Mouse (Mus musculus) ovary, postnatal 14 days (tissue): ENCODE data around the gene Kcnn3.

Source experiments
- DNase-seq: peaks from one replicate; pipeline ENCODE4 v3.0.0; 2022; ENCODE audit warnings: low spot score

The Kcnn3 gene

GRCm38 (mm10) chr3:89616861-89617260 lies 96.9 kb downstream of the Kcnn3 start:
- DNase-seq: no peak

- DNase-seq: no peak
These were observed 97.4 kb downstream of the Kcnn3 start for GRCm38 (mm10) chr3:89617360-89617759.

GRCm38 (mm10) chr3:89622825-89623224 lies 102.9 kb downstream of the Kcnn3 start:
- DNase-seq: no peak

- DNase-seq: no peak
These were observed 103.6 kb downstream of the Kcnn3 start for GRCm38 (mm10) chr3:89623531-89623930.

DNA sequence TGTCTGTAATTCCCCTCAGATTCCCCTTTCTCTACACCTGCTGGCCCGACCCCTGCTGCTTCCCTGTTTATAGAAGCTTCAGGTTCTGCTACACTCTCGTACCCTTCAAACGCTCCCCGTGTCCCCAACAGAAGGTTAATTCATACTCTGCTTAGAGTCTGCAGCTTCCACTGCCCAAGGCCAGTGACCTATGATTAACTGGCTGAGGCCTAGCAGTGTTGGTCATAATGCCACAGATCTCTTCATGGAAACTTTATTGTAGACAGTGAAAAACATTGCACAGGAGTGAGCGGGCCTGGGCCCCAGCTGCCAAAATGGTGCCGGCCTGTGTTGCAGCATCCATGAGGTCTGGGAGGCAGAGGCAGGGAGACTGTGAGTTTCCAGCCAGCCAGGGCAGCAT lies 104.0 kb downstream of the Kcnn3 start:
- DNase-seq: no peak

GRCm38 (mm10) chr3:89624814-89625445 lies 105.0 kb downstream of the Kcnn3 start:
- no peak for DNase-seq

- no peak for DNase-seq
These were observed 106.6 kb downstream of the Kcnn3 start for GRCm38 (mm10) chr3:89626556-89626955.

- DNase-seq: no peak
These were observed 109.8 kb downstream of the Kcnn3 start for GRCm38 (mm10) chr3:89629811-89630210.

DNA sequence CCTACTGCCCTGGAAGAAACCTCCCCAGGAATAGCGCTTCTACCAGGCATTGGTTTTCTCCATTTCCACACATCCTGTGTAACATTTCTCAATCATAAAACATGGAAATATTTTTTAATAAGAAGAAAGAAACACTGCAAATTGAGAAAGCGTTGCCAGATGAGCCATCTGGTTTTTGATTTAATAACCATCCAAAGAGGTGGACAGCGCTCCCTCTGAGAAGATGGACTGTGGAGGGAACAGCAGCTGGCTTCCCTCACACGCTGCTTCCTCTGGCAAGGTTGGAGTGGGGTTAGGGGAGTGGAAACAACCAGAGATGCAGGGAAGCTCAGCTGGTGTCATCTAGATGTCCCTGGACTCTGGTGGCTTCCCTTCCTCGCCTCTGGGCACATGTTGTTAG lies 111.8 kb downstream of the Kcnn3 start:
- no peak for DNase-seq

DNA sequence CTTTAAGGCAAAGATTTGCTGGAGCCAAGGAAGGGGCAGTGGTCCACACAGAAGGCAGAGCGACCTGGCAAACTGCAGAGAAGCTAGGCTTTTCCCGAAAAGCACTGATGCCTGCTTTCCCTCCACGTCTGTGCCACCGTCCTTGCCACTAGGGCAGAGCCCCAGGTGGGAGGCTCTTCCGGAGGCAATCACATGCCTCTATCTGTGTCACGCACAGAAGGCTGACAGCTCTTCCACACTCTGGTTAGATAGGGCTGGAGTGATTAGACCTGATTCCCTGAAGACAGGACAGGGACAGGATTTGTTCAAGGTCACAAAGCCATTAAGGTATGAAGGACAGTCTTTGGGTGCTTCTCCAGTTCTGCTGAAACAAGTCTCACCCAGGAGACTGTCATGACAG lies 113.6 kb downstream of the Kcnn3 start:
- no peak for DNase-seq

DNA sequence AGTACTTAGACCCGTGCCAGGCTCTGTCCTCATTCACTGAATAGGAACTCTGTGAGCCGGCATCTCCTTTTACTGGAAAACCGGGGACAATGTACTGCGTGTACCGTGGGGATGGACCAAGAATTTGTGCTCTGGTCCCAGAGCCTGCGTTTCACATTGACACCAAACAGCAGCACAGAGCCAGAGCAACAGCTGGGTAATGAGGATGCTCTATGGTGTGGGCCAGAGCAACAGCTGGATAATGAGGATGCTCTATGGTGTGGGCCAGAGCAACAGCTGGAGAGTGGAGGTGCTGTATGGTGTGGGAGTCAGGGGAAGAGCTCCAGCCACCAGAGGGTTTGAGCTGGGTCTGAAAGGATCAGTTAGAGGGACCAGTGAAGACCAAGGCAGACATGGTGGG lies 114.0 kb downstream of the Kcnn3 start:
- DNase-seq: no peak

DNA sequence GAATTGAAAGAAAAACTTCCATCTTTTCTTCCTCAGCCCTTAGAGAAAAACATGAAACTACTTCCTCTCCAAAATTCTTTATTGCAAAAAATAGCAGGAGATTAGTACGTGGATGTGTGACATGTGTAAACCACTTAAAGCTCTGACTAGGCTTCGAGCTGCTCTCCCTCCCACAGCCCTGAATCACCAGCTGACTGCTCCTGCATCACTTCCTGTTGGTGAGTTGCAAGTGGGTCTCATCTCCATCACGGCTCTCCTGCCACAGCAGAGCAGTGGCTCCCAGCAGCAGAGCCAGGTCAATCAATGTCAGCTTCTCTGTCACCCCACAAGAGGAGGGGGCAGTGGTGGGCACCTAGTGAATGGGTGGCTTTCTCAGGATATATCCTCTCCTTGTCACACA lies 120.8 kb downstream of the Kcnn3 start:
- DNase-seq: no peak

DNA sequence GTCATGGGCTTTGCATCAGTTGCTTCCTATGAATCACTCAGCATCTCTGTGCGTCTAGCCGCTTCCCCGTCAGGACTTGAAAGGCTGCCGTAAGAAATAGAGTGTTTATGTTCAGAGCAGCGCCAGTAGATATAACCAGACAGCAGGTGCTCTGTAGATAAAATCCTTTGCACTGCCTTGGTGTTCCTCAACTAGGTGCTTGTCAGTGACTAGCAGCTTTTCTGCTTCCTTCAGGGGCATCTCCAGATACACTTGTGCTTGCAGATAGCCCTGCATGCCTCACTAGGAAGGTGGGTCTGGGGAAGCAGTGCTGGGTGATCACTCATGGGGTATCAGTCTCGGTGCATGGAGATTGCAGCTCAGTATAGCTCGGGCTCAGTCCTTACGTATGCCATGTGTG lies 123.4 kb downstream of the Kcnn3 start:
- DNase-seq: no peak

- peak; percentile 73 for DNase-seq
These were observed 126.9 kb downstream of the Kcnn3 start for GRCm38 (mm10) chr3:89646813-89647255.

- DNase-seq: no peak
These were observed 127.4 kb downstream of the Kcnn3 start for GRCm38 (mm10) chr3:89647268-89647874.

GRCm38 (mm10) chr3:89649890-89650289 lies 129.9 kb downstream of the Kcnn3 start:
- DNase-seq: no peak

- no peak for DNase-seq
These were observed 133.4 kb downstream of the Kcnn3 start for GRCm38 (mm10) chr3:89653231-89653954.

GRCm38 (mm10) chr3:89657092-89657491 lies 137.1 kb downstream of the Kcnn3 start:
- no peak for DNase-seq

DNA sequence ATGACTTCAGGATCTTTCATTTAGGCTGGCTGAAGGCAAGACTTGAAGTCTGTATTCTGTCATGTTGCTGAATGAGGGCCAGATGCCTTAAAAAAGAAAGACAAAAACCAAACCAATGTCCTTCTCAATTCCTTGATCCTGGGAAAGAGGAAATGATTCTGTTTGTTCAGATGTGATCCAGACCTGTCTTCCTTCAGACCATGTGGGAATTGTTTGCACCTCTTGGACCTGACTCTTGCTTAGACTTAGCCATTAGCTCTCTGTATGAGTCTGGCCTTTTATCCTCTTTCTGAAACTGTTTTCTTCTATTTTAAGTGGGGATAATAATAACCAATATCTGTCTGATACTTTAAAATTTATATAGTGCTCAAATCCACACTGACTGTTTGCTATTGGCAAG lies 138.5 kb downstream of the Kcnn3 start:
- no peak for DNase-seq

DNA sequence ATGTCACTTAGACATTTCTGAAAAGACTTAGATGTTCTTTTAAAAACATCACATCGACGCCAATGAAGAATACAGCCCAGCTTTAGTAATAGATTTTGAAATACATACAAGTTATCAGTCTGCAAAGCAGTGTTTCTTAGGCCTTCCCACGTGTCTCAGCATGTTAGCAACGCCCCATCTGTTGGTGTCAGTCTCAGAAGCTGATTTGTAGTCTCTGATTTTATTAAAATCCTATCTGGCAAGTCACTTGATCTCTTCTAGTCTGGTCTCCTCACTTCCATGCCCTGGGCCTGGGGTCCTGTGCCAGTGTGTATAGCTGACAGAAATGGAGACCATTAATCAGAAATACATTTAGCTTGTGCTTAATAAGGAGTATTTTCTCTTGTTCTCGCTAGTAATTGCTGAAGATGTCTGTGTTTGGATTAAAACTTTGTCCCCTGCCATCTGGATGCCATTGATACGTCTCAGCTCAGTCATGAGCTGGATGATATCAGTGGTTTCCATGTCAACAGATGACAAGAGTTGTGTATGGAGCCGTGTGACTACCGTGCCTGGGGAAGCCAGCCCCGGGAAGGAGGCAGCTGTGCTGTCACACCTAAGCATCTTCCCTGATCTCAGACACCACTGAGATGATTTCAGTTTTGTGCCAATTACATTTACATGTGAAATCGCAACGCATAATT lies 140.1 kb downstream of the Kcnn3 start:
- no peak for DNase-seq

GRCm38 (mm10) chr3:89664808-89665207 lies 144.8 kb downstream of the Kcnn3 start:
- no peak for DNase-seq

DNA sequence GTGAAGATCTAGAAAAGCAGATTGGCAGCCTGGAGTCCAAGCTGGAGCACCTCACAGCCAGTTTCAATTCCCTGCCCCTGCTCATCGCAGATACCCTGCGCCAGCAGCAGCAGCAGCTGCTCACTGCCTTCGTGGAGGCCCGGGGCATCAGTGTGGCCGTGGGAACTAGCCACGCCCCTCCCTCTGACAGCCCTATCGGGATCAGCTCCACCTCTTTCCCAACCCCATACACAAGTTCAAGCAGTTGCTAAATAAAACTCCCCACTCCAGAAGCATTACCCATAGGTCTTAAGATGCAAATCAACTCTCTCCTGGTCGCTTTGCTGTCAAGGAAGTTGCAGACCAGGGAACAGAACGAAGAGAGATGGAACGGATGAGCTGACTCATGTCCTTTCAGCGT lies 147.2 kb downstream of the Kcnn3 start:
- DNase-seq: no peak

DNA sequence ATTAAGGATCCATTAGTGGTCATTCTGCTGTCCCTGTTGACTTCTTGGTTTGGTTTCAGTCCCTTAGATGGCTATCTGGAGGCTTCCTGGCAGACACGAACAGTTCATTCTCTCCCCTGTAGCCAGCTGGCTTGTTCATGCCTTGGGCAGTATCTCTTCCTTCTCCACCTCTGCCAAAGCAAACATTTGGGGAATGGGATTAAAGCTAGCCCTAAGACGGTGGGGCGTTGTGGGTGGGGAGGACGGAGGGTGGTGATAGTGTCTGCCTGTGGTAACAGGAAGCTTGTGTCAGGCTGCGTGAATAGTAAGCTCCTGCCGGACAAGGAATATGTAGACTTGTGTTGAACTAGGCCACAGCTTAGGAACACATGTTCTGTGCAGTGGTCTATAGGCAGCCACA lies 151.4 kb downstream of the Kcnn3 start:
- DNase-seq: no peak
